Mouse (Mus musculus) megakaryocyte, embryonic 14.5 days (primary cell): Measurements from ENCODE around the gene Foxa3. TPM values are rescaled to one million over a fixed set of nuclear protein-coding genes. Genes with fewer than 3 reads are reported as not detected.
A peak's percentile ranks its signal among the peaks of the same experiment; 100 is the strongest.

Source experiments
- H3K27me3 ChIP-seq: replicated peaks from 2 replicates; pipeline ENCODE3; 2012; ENCODE audit warnings: inconsistent platforms
- H3K36me3 ChIP-seq: replicated peaks from 2 replicates; pipeline ENCODE3; 2012; ENCODE audit warnings: low read length, inconsistent platforms, mixed read lengths
- H3K4me1 ChIP-seq: 2 replicates; pipeline ENCODE4 v1.6.1; 2012; ENCODE audit warnings: inconsistent platforms
- H3K4me3 ChIP-seq: replicated peaks from 2 replicates; pipeline ENCODE3; 2012; ENCODE audit warnings: moderate library complexity, mild to moderate bottlenecking, inconsistent platforms
- H3K9me3 ChIP-seq: 2 replicates; pipeline ENCODE4 v1.6.1; 2012; ENCODE audit warnings: inconsistent platforms
- FLI1 ChIP-seq: IDR thresholded peaks from 2 replicates; pipeline ENCODE4 v1.6.1; 2012; ENCODE audit warnings: low read length, inconsistent platforms, mixed read lengths
- GATA1 ChIP-seq: IDR thresholded peaks from 3 replicates; pipeline ENCODE4 v1.6.1; 2012; ENCODE audit warnings: mixed read lengths, low read length, inconsistent platforms, borderline replicate concordance
- polyA plus RNA-seq: library from polyadenylated mRNA; stranded (reverse); fragments of >175 nt; gene quantifications from 2 replicates; pipeline ENCODE4 v1.2.3, GENCODE M21; 2012; ENCODE audit warnings: low replicate concordance; ENCODE audit not compliant: insufficient read depth

The Foxa3 gene
- polyA plus RNA-seq, 1 experiment, result not detected

- Histone ChIP-seq H3K36me3 (peaks cover 84% of the 10 kb centered on the region), H3K4me1 (peaks cover 25% of the 10 kb centered on the region), H3K27me3 (no peaks in the 10 kb centered on the region), H3K9me3 (no peaks in the 10 kb centered on the region), H3K4me3 (no peak overlapping the region)
- TF ChIP-seq FLI1 (no peak), GATA1 (no peak)
These were observed 8.3 kb upstream of the Foxa3 start for GRCm38 (mm10) chr7:19031641-19032040.

- TF ChIP-seq GATA1 (no peak), FLI1 (no peak)
- peaks cover 60% of the 10 kb centered on the region for H3K36me3 ChIP-seq
- peak overlapping the region; percentile 62 for H3K4me3 ChIP-seq
- no peaks in the 10 kb centered on the region for H3K9me3 ChIP-seq
- peaks cover 45% of the 10 kb centered on the region for H3K4me1 ChIP-seq
- H3K27me3 ChIP-seq, result no peaks in the 10 kb centered on the region
These were observed 5.8 kb upstream of the Foxa3 start for GRCm38 (mm10) chr7:19029084-19029653.

- Histone ChIP-seq H3K4me1 (peaks cover 54% of the 10 kb centered on the region), H3K27me3 (peaks cover 5% of the 10 kb centered on the region), H3K9me3 (no peaks in the 10 kb centered on the region), H3K36me3 (peaks cover 49% of the 10 kb centered on the region), H3K4me3 (no peak overlapping the region)
- TF ChIP-seq FLI1, result no peak
- no peak for TF ChIP-seq GATA1
These were observed 4.7 kb upstream of the Foxa3 start for GRCm38 (mm10) chr7:19028067-19028466.

GRCm38 (mm10) chr7:19024581-19025255 is 1.4 kb upstream of the Foxa3 start:
- peaks cover 31% of the 10 kb centered on the region for H3K27me3 ChIP-seq
- H3K36me3 ChIP-seq, result peaks cover 17% of the 10 kb centered on the region
- H3K4me3 ChIP-seq, result peak overlapping the region; percentile 95
- H3K4me1 ChIP-seq, result peaks cover 76% of the 10 kb centered on the region
- TF ChIP-seq GATA1 (no peak), FLI1 (no peak)
- H3K9me3 ChIP-seq, result no peaks in the 10 kb centered on the region

- Histone ChIP-seq H3K4me3 (peak within 1 kb of the TSS; percentile 95), H3K36me3 (peaks cover 11% of the 10 kb centered on the region), H3K27me3 (peaks cover 34% of the 10 kb centered on the region), H3K9me3 (no peaks in the 10 kb centered on the region), H3K4me1 (peaks cover 76% of the 10 kb centered on the region)
- peak; percentile 85 for TF ChIP-seq FLI1
- no peak for TF ChIP-seq GATA1
These were observed 763 bp upstream of the Foxa3 start, which contains the start of gene Sympk for GRCm38 (mm10) chr7:19024096-19024506. Sympk (plus strand) TSS chr7:19024377.

GRCm38 (mm10) chr7:19022189-19022958 is 964 bp downstream of the Foxa3 start:
- Histone ChIP-seq H3K4me3 (no peak overlapping the region), H3K36me3 (no peaks in the 10 kb centered on the region), H3K4me1 (peaks cover 63% of the 10 kb centered on the region), H3K27me3 (peaks cover 36% of the 10 kb centered on the region), H3K9me3 (no peaks in the 10 kb centered on the region)
- no peak for TF ChIP-seq FLI1
- TF ChIP-seq GATA1, result no peak

- peak overlapping the region; percentile 57 for H3K4me3 ChIP-seq
- no peaks in the 10 kb centered on the region for H3K9me3 ChIP-seq
- peaks cover 36% of the 10 kb centered on the region for H3K27me3 ChIP-seq
- peaks cover 52% of the 10 kb centered on the region for H3K4me1 ChIP-seq
- TF ChIP-seq GATA1 (no peak), FLI1 (no peak)
- no peaks in the 10 kb centered on the region for H3K36me3 ChIP-seq
These were observed 2.3 kb downstream of the Foxa3 start for GRCm38 (mm10) chr7:19021048-19021447.

- Histone ChIP-seq H3K4me3 (no peak overlapping the region), H3K36me3 (no peaks in the 10 kb centered on the region), H3K4me1 (peaks cover 28% of the 10 kb centered on the region), H3K27me3 (peaks cover 43% of the 10 kb centered on the region), H3K9me3 (no peaks in the 10 kb centered on the region)
- TF ChIP-seq FLI1, result no peak
- no peak for TF ChIP-seq GATA1
These were observed 5.4 kb downstream of the Foxa3 start for GRCm38 (mm10) chr7:19017909-19018308.

GRCm38 (mm10) chr7:19016042-19016441 is 7.3 kb downstream of the Foxa3 start:
- peaks cover 29% of the 10 kb centered on the region for H3K27me3 ChIP-seq
- H3K4me1 ChIP-seq, result peaks cover 29% of the 10 kb centered on the region
- H3K4me3 ChIP-seq, result no peak overlapping the region
- no peaks in the 10 kb centered on the region for H3K9me3 ChIP-seq
- H3K36me3 ChIP-seq, result no peaks in the 10 kb centered on the region
- TF ChIP-seq GATA1, result no peak
- TF ChIP-seq FLI1, result no peak

- no peaks in the 10 kb centered on the region for H3K9me3 ChIP-seq
- no peak overlapping the region for H3K4me3 ChIP-seq
- peaks cover 16% of the 10 kb centered on the region for H3K27me3 ChIP-seq
- H3K36me3 ChIP-seq, result no peaks in the 10 kb centered on the region
- peaks cover 25% of the 10 kb centered on the region for H3K4me1 ChIP-seq
- no peak for TF ChIP-seq GATA1
- TF ChIP-seq FLI1, result no peak
These were observed 8.9 kb downstream of the Foxa3 start for GRCm38 (mm10) chr7:19014452-19014851.
